Mouse (Mus musculus): ENCODE measurements around the gene Gm20388. TPM values are rescaled to one million over a fixed set of nuclear protein-coding genes. Genes with fewer than 3 reads are reported as not detected.

Gene Gm20388
- polyA plus RNA-seq, 1 experiment from 2014 or later = not detected

DNA sequence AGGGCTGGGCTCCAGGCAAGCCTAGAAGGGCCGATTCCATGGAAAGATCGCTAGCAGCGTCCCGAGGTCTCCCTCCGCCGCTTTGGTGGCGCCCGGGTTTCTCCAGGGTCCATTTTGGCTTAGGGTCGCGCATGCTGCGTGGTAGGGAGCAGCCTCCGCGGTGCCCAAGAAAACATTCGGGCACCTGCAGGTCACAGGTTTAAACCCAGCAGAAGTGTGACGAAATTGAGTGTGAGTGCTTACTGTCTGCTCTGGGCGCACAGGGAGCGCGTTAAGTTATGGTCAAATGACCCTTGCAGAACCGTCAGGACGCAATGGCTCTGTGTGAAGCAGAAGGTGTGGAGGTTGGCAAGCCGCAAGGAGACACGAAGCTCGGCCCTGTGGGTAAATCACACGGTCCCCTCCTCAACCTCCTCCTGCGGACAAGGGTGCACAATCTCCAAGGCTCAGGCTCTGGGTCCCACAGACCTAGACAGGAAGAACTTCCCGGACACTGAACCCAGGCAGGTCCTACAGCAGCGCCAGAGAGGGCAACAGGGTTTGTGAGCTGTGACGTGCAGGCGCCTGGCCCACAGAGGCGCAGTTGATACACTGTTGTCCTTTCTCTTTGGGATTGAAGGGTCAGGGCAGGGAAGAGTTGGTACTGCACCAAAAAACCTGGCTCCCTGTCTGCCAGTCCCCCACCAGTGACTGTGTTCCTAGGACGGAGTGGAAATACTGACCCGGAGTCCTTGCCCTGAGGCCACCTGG lies 1179.2 kb downstream of the Gm20388 start:
- no peak for ATAC-seq (ENCODE audit: extremely low read depth, insufficient number of reproducible peaks, low FRiP score, low TSS enrichment)
- H3K9me3 ChIP-seq = no peaks in the 10 kb centered on the region
- peak overlapping the region; percentile 34; the same call in 1 of the 2 replicates for H3K9ac ChIP-seq
- peak overlapping the region; percentile 25 for H3K4me3 ChIP-seq
- H3K36me3 ChIP-seq = no peaks in the 10 kb centered on the region
- peak overlapping the region; percentile 39 for H3K4me2 ChIP-seq
- peaks cover 96% of the 10 kb centered on the region for H3K27me3 ChIP-seq (replicated peaks)
- H3K4me1 ChIP-seq = peaks cover 12% of the 10 kb centered on the region
- H3K27ac ChIP-seq (replicated peaks) = no peak overlapping the region
- WGBS = 9% methylated on average over 32 of the region's 32 CpGs

- H3K4me1 ChIP-seq = peaks cover 10% of the 10 kb centered on the region
- H3K36me3 ChIP-seq = no peaks in the 10 kb centered on the region
- H3K9ac ChIP-seq = 0 out of 2 replicates have a peak overlapping the region, but pooled peaks have one; percentile 1
- no peak overlapping the region for H3K4me2 ChIP-seq
- ATAC-seq (ENCODE audit: extremely low read depth, insufficient number of reproducible peaks, low FRiP score, low TSS enrichment) = no peak
- no peak overlapping the region for H3K4me3 ChIP-seq
- no peak overlapping the region for H3K27ac ChIP-seq (replicated peaks)
- 21% methylated on average over 1 of the region's 1 CpGs for WGBS
- peaks cover 95% of the 10 kb centered on the region for H3K27me3 ChIP-seq (replicated peaks)
- no peaks in the 10 kb centered on the region for H3K9me3 ChIP-seq
These were observed 1180.1 kb downstream of the Gm20388 start for GRCm38 (mm10) chr8:121090716-121091115.

- H3K36me3 ChIP-seq = peaks cover 5% of the 10 kb centered on the region
- H3K27ac ChIP-seq (replicated peaks) = no peak overlapping the region
- 0 out of 2 replicates have a peak overlapping the region, but pooled peaks have one; percentile 29 for H3K4me2 ChIP-seq
- no peak overlapping the region for H3K4me3 ChIP-seq
- peaks cover 10% of the 10 kb centered on the region for H3K4me1 ChIP-seq
- H3K9ac ChIP-seq = no peak overlapping the region; the same call in 1 of the 2 replicates
- 24% methylated on average over 6 of the region's 6 CpGs for WGBS
- no peak for ATAC-seq (ENCODE audit: extremely low read depth, insufficient number of reproducible peaks, low FRiP score, low TSS enrichment)
- H3K27me3 ChIP-seq (replicated peaks) = peaks cover 87% of the 10 kb centered on the region
- H3K9me3 ChIP-seq = no peaks in the 10 kb centered on the region
These were observed 1181.5 kb downstream of the Gm20388 start for GRCm38 (mm10) chr8:121092141-121092540.

GRCm38 (mm10) chr8:121092627-121093026 lies 1182.0 kb downstream of the Gm20388 start:
- H3K27me3 ChIP-seq (replicated peaks) = peaks cover 82% of the 10 kb centered on the region
- 3% methylated on average over 16 of the region's 16 CpGs for WGBS
- no peaks in the 10 kb centered on the region for H3K9me3 ChIP-seq
- H3K9ac ChIP-seq = no peak overlapping the region; the same call in 1 of the 2 replicates
- no peak overlapping the region for H3K27ac ChIP-seq (replicated peaks)
- peaks cover 10% of the 10 kb centered on the region for H3K36me3 ChIP-seq
- no peak overlapping the region for H3K4me3 ChIP-seq
- peaks cover 10% of the 10 kb centered on the region for H3K4me1 ChIP-seq
- H3K4me2 ChIP-seq = peak overlapping the region; percentile 29; the same call in 1 of the 2 replicates
- ATAC-seq (ENCODE audit: extremely low read depth, insufficient number of reproducible peaks, low FRiP score, low TSS enrichment) = no peak

GRCm38 (mm10) chr8:121093496-121093895 lies 1182.9 kb downstream of the Gm20388 start:
- no peak overlapping the region for H3K4me3 ChIP-seq
- peaks cover 74% of the 10 kb centered on the region for H3K27me3 ChIP-seq (replicated peaks)
- no peak overlapping the region for H3K9ac ChIP-seq
- no peak for ATAC-seq (ENCODE audit: extremely low read depth, insufficient number of reproducible peaks, low FRiP score, low TSS enrichment)
- H3K27ac ChIP-seq (replicated peaks) = no peak overlapping the region
- H3K36me3 ChIP-seq = peaks cover 19% of the 10 kb centered on the region
- WGBS = 63% methylated on average over 6 of the region's 6 CpGs
- H3K4me2 ChIP-seq = no peak overlapping the region
- H3K4me1 ChIP-seq = peaks cover 10% of the 10 kb centered on the region
- no peaks in the 10 kb centered on the region for H3K9me3 ChIP-seq

DNA sequence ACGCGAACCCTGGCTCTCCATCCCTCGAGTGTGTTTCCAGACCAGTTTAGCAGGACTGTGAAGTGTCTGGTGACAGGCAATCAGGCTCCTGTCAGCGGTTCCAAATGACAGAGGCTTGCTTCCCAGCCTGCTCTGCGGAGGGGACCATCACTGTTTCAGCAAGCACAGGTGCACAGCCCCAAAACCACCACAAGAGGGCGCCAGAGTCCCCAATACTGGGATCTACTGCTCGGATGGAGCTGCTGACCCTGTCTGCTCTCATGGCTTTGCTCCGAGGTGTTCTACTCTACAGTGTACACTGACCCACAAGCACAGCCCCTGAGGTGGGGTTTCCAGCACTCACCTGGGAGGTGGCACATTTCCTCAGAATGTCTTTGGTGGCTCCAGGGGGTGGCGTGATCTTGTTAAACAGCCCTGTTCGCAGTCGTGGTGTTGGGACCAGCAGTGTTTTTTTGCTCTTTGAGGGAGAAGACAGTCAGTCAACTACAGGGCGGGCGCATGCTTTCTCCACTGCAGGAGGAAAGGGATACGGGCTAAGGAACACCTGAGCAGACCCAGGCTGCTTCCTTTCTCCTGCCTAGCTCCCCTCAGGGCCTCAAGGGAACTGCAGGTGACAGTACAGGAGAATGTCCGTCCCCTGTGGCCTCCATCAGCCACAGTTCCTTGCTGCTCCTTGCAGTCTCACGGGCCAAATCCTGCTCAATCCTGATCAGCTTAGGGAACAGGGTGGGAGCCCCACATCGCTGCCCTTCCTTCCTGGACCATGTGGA lies 1193.6 kb downstream of the Gm20388 start:
- Histone ChIP-seq H3K36me3 (peaks cover 64% of the 10 kb centered on the region), H3K4me1 (peaks cover 36% of the 10 kb centered on the region), H3K4me3 (no peak overlapping the region), H3K27ac (replicated peaks) (no peak overlapping the region), H3K4me2 (no peak overlapping the region), H3K9me3 (no peaks in the 10 kb centered on the region), H3K27me3 (replicated peaks) (peaks cover 21% of the 10 kb centered on the region), H3K9ac (no peak overlapping the region)
- ATAC-seq (ENCODE audit: extremely low read depth, insufficient number of reproducible peaks, low FRiP score, low TSS enrichment) = peak; percentile 22; the same call in 1 of the 2 replicates
- 39% methylated on average over 17 of the region's 17 CpGs for WGBS

GRCm38 (mm10) chr8:121107668-121108656 lies 1197.3 kb downstream of the Gm20388 start, which contains the start of gene Mthfsd:
TSS of gene Mthfsd (minus strand) at chr8:121108392.
- peak within 1 kb of the TSS; percentile 94 for H3K9ac ChIP-seq
- peaks cover 40% of the 10 kb centered on the region for H3K4me1 ChIP-seq
- peak within 1 kb of the TSS; percentile 90 for H3K4me3 ChIP-seq
- H3K4me2 ChIP-seq = peak within 1 kb of the TSS; percentile 93
- H3K27ac ChIP-seq (replicated peaks) = peak within 1 kb of the TSS; percentile 84
- no peaks in the 10 kb centered on the region for H3K9me3 ChIP-seq
- peaks cover 18% of the 10 kb centered on the region for H3K27me3 ChIP-seq (replicated peaks)
- H3K36me3 ChIP-seq = peaks cover 27% of the 10 kb centered on the region
- WGBS = 2% methylated on average over 74 of the region's 75 CpGs
- ATAC-seq (ENCODE audit: extremely low read depth, insufficient number of reproducible peaks, low FRiP score, low TSS enrichment) = peak; percentile 85

DNA sequence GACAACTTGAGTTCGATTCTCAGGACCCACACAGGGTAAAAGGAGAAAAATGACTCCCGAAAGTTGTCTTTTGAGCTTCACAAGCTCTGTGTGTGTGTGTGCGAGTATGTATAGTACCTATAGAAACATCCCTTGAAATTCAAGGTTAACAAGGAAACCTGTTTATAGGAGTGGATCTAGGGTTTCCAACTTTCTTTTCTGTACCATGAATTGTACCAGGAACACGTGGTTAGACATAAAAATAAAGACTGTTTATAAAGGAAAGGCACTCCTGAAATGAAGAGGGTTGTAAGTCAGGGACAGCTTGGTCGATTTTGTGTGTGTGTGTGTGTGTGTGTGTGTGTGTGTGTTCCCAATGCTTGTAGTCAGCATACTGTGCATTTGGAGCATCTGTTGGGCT lies 1198.0 kb downstream of the Gm20388 start:
- Histone ChIP-seq H3K27ac (replicated peaks) (peak overlapping the region; percentile 61; the same call in 1 of the 2 replicates), H3K4me2 (peak overlapping the region; percentile 93), H3K4me1 (peaks cover 38% of the 10 kb centered on the region), H3K4me3 (peak overlapping the region; percentile 90), H3K9me3 (no peaks in the 10 kb centered on the region), H3K36me3 (peaks cover 20% of the 10 kb centered on the region), H3K9ac (peak overlapping the region; percentile 94), H3K27me3 (replicated peaks) (peaks cover 18% of the 10 kb centered on the region)
- no peak for ATAC-seq (ENCODE audit: extremely low read depth, insufficient number of reproducible peaks, low FRiP score, low TSS enrichment)
- 10% methylated on average over 5 of the region's 5 CpGs for WGBS

DNA sequence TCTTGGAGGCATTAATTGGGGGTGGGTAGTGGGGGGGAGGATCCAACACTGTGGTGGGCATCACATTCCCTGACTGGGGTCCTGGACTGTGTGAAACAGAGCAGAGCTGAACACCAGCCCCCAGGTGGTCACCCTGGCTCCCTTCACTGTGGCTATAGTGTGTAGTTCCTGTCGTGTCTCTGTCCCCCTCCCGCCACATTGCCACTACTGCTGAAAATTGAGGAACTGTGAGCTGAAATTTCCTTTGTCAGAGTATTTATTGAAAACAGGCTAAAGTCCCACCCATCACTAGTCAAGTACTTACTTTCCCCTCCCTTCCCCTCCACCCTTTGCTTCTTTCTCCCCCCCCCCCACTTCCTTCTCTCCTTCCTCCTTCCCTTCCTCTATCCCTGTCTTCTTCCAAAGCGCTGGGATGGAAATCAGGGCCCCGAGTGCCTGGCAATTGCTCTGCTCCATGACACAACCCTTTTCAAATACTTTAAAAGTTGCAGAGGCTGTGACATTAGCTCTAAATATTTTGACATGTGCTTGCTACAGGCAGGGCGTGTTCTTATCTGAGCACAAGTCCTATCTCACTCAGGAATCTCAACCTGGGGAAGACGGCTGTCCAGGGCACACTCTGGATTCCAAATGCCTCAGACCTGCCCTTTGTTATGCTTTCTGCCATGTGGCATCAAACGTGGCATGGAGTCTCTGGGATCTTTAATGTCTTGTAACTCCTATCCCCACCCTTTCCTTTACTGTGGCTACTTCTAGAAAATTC lies 1200.7 kb downstream of the Gm20388 start:
- Histone ChIP-seq H3K4me2 (no peak overlapping the region), H3K27me3 (replicated peaks) (peaks cover 43% of the 10 kb centered on the region), H3K4me1 (peaks cover 42% of the 10 kb centered on the region), H3K9me3 (no peaks in the 10 kb centered on the region), H3K27ac (replicated peaks) (no peak overlapping the region), H3K36me3 (peaks cover 4% of the 10 kb centered on the region; the same call in 1 of the 2 replicates), H3K4me3 (no peak overlapping the region), H3K9ac (no peak overlapping the region)
- WGBS = 39% methylated on average over 7 of the region's 7 CpGs
- no peak for ATAC-seq (ENCODE audit: extremely low read depth, insufficient number of reproducible peaks, low FRiP score, low TSS enrichment)

DNA sequence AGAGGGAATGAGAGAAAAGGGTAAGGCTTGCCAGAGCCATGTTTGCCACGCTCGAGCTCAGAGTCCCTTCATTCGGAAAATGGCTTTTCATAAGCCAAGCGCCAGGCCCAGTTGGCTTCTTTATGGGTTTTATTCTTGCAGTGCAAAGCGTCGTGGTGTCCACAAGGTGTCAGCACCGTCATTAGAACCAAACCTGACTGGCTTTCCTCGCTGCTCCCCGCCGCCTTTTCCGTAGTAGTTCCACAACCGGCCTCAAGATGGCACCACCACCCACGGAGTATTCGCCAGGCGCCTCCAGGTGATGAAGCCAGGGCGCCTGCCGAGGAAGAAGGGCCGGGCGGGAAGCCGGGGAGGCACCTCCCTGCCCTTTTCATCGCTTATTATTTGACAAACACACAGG lies 1202.6 kb downstream of the Gm20388 start:
- ATAC-seq (ENCODE audit: extremely low read depth, insufficient number of reproducible peaks, low FRiP score, low TSS enrichment) = no peak
- Histone ChIP-seq H3K27ac (replicated peaks) (no peak overlapping the region), H3K4me2 (peak overlapping the region; percentile 53), H3K4me1 (peaks cover 39% of the 10 kb centered on the region), H3K9me3 (no peaks in the 10 kb centered on the region), H3K9ac (no peak overlapping the region; the same call in 1 of the 2 replicates), H3K36me3 (no peaks in the 10 kb centered on the region), H3K4me3 (peak overlapping the region; percentile 10), H3K27me3 (replicated peaks) (peaks cover 63% of the 10 kb centered on the region)
- WGBS = 2% methylated on average over 21 of the region's 21 CpGs

Measured in heart, embryonic 13.5 days (tissue).